Mouse (Mus musculus) intestine, embryonic 16.5 days (tissue): ENCODE data around the gene Mis12. TPM values are rescaled to one million over a fixed set of nuclear protein-coding genes. Genes with fewer than 3 reads are reported as not detected.

ENCODE experiments used
- ATAC-seq: fragments of 200-750 bp; cut with Nextera tagmentation; 2 replicates; pipeline ENCODE4 v1.8.0; 2017; ENCODE audit warnings: moderate TSS enrichment, moderate library complexity
- H3K27ac ChIP-seq: fragments of 300-500 bp; sonication (generic); 2 replicates; pipeline ENCODE4 v1.5.1; 2014; ENCODE audit warnings: mild to moderate bottlenecking, low read length
- H3K27me3 ChIP-seq: fragments of 300-500 bp; sonication (generic); replicated peaks from 2 replicates; pipeline ENCODE4 v1.6.1; 2014; ENCODE audit warnings: low read length, control low read depth, mixed read lengths; ENCODE audit not compliant: control insufficient read depth, insufficient read depth
- H3K36me3 ChIP-seq: fragments of 300-500 bp; sonication (generic); 2 replicates; pipeline ENCODE4 v1.6.1; 2014; ENCODE audit warnings: low read length, control low read depth; ENCODE audit not compliant: control insufficient read depth, insufficient read depth
- H3K4me1 ChIP-seq: fragments of 300-500 bp; sonication (generic); 2 replicates; pipeline ENCODE4 v1.6.1; 2014; ENCODE audit warnings: low read length, control low read depth, mixed read lengths; ENCODE audit not compliant: control insufficient read depth, insufficient read depth
- H3K4me2 ChIP-seq: fragments of 300-500 bp; sonication (generic); 2 replicates; pipeline ENCODE4 v1.6.1; 2014; ENCODE audit warnings: low read depth, low read length, control low read depth
- H3K4me3 ChIP-seq: fragments of 300-500 bp; sonication (generic); 2 replicates; pipeline ENCODE4 v1.5.1; 2014; ENCODE audit warnings: mild to moderate bottlenecking, low read length
- H3K9ac ChIP-seq: fragments of 300-500 bp; sonication (generic); 2 replicates; pipeline ENCODE4 v1.6.1; 2014; ENCODE audit warnings: low read depth, low read length
- H3K9me3 ChIP-seq: fragments of 300-500 bp; sonication (generic); 2 replicates; pipeline ENCODE4 v1.6.1; 2016; ENCODE audit warnings: low read length, control low read depth; ENCODE audit not compliant: control insufficient read depth
- WGBS: fragments of 180-500 bp; shearing (Covaris S2); extraction: QIAGEN DNeasy Blood & Tissue Kit; methylation state at CpG from one replicate; pipeline ENCODE4 v1.1.7; 2014; 5-methylcytosine and 5-hydroxymethylcytosine counted together
- polyA plus RNA-seq: library from polyadenylated mRNA; unstranded; fragments of >200 nt; fragmentation: Nextera tagmentation; extraction: Ambion mirVana; gene quantifications from 2 replicates; pipeline ENCODE4 v1.2.1, GENCODE M21; 2015

The Mis12 gene
- 27.9 and 35.2 TPM in 2 replicates for polyA plus RNA-seq

- no peaks in the 10 kb centered on the region for H3K9me3 ChIP-seq
- H3K27ac ChIP-seq = peak within 1 kb of the TSS; percentile 92
- WGBS = under 1% methylated on average over 71 of the region's 71 CpGs
- peak within 1 kb of the TSS; percentile 85 for H3K4me2 ChIP-seq
- peak within 1 kb of the TSS; percentile 85 for H3K4me3 ChIP-seq
- peak within 1 kb of the TSS; percentile 93 for H3K9ac ChIP-seq
- no peaks in the 10 kb centered on the region for H3K27me3 ChIP-seq
- ATAC-seq = peak; percentile 99
- no peaks in the 10 kb centered on the region for H3K36me3 ChIP-seq
- peaks cover 9% of the 10 kb centered on the region for H3K4me1 ChIP-seq
Measured at GRCm38 (mm10) chr11:71019201-71020068, at the start of gene Mis12, which contains the start of gene Derl2. TSS of gene Mis12 (plus strand) at chr11:71019611. TSS of gene Derl2 (minus strand) at chr11:71019841.

DNA sequence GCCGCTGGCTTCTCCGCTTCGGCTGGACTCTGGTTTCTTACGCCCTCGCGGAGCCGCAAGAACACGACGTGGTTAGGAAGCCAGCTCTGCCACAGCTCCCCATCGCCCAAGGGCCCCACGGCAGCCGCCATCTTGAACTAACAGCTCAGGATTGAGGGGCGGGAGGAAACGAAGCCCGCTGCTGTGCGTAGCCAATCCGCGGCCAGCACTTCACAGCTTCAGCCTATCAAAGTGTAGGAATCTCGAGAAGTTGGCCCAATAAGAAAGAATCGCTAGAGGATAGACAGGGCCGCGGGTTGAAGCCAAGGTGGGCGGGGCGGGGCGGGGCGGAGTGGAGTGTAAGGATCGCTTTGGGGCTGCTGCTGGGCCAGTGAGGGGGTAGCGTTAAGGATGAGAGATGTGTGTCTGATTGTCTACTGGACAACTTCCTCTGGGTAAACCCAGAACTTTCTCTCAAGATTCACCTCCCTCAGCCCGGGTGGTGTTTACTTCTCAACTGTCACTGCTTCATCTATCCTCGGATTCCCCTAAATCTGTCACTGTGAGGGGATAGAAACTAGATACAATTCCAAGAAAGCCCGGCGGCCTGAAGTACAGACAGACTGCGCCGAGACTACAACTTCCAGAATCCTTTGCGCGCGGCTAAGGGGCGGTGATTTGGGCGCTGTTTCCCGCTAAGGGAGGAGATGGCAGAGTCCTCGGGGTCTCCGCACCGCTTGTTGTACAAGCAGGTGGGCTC is 49.4 kb upstream of the Mis12 start, which contains the start of the genes Nup88 and Rpain:
TSS of gene Nup88 (minus strand) at position 153 of the 739 bp plus-strand sequence.
TSS of gene Rpain (plus strand) at position 393 of the 739 bp plus-strand sequence.
- Histone ChIP-seq H3K4me2 (peak within 1 kb of the TSS; percentile 91), H3K4me3 (peak within 1 kb of the TSS; percentile 92), H3K27me3 (no peaks in the 10 kb centered on the region), H3K27ac (peak within 1 kb of the TSS; percentile 94), H3K9me3 (no peaks in the 10 kb centered on the region), H3K9ac (peak within 1 kb of the TSS; percentile 95), H3K36me3 (0 out of 2 replicates have a peak, but pooled peaks cover 4% of the 10 kb centered on the region), H3K4me1 (peaks cover 4% of the 10 kb centered on the region)
- ATAC-seq = peak; percentile 98
- WGBS = under 1% methylated on average over 43 of the region's 43 CpGs

DNA sequence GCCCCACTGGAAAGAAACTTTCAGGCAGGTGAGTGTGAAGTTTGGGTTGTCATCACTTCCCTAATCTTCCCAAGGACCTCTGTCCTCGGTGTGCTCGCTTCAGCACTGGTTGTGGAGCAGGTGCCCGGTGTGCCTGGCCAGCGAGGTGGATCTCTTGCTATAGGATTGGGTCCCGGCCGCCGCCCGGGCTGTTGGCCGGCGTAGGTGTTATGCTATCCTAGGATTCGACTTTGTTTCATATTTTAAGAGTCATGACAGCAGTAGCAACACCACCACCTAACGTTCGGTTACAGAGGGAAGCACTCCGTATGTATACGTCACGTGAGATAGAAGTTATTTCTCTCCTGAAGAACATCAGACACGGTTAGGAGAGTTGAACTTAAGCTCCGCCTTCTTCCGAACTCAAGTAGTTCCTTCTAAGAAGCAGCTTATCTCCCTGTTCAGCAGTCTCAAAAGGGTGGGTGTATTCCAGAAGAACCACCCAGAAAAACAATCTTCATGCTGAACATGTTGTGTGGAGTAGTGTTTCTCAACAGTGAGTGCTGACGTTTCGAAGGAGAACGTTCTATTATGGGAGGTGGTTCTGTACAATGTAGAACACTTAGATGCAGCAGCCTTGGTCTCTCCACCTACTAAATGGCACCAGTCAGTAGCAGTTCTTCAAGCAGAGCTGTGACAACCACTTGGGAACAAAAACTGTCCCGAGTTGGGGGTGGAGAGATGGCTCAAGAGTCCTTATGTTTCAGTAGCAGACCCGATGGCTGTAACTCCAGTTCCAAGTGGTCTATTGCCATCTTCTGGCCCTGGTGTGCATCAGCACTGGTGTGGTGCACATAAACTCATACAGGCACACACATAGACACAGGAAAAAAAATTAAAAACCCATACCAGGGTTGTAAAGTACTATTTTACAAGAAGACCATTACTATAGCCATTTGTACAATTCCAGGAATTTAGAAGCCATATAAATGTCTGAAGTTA is 48.6 kb upstream of the Mis12 start:
- 17% methylated on average over 24 of the region's 24 CpGs for WGBS
- peak overlapping the region; percentile 91 for H3K4me2 ChIP-seq
- no peaks in the 10 kb centered on the region for H3K27me3 ChIP-seq
- peaks cover 4% of the 10 kb centered on the region for H3K4me1 ChIP-seq
- peak overlapping the region; percentile 94 for H3K27ac ChIP-seq
- H3K4me3 ChIP-seq = peak overlapping the region; percentile 92
- peak overlapping the region; percentile 74 for H3K9ac ChIP-seq
- ATAC-seq = peak; percentile 41
- no peaks in the 10 kb centered on the region for H3K9me3 ChIP-seq
- no peaks in the 10 kb centered on the region for H3K36me3 ChIP-seq

- Histone ChIP-seq H3K36me3 (peaks cover 9% of the 10 kb centered on the region), H3K4me3 (no peak overlapping the region)
- 73% methylated on average over 1 of the region's 1 CpGs for WGBS
Measured at GRCm38 (mm10) chr11:70972586-70972985, 46.8 kb upstream of the Mis12 start.

DNA sequence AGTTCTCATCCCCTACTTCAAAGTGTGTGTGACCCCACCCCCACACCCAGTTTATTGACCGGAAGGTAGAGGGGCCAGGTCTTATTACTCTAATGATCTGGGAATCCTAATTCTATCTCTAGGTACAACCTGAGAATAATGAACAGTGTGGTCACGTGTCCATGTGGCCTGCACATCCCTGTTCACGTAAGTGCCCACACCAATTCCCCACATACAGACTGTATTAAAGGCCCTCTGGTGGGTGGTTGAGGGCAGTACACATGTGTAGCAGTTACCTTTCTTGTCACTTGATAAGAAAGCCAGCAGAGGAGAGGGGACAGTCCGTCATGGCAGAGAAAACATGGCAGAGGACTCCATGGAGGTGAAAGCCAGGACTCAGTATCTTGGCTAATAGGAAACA is 45.5 kb upstream of the Mis12 start:
- H3K4me2 ChIP-seq = no peak overlapping the region
- H3K27ac ChIP-seq = no peak overlapping the region
- H3K9ac ChIP-seq = no peak overlapping the region
- WGBS = 72% methylated on average over 4 of the region's 4 CpGs
- H3K4me3 ChIP-seq = no peak overlapping the region
- peaks cover 9% of the 10 kb centered on the region for H3K36me3 ChIP-seq
- no peaks in the 10 kb centered on the region for H3K9me3 ChIP-seq
- H3K4me1 ChIP-seq = no peaks in the 10 kb centered on the region
- no peak for ATAC-seq
- H3K27me3 ChIP-seq = no peaks in the 10 kb centered on the region

More at GRCm38 (mm10) chr11:70972586-70972985, 46.8 kb upstream of the Mis12 start:
- Histone ChIP-seq H3K9me3 (no peaks in the 10 kb centered on the region), H3K4me2 (no peak overlapping the region), H3K27ac (no peak overlapping the region), H3K27me3 (no peaks in the 10 kb centered on the region), H3K9ac (no peak overlapping the region), H3K4me1 (peaks cover 4% of the 10 kb centered on the region)
- no peak for ATAC-seq

- no peak for ATAC-seq
- H3K4me3 ChIP-seq = no peak overlapping the region
- H3K27ac ChIP-seq = no peak overlapping the region
- H3K4me1 ChIP-seq = no peaks in the 10 kb centered on the region
- peaks cover 11% of the 10 kb centered on the region for H3K36me3 ChIP-seq
- no peak overlapping the region for H3K9ac ChIP-seq
- no peaks in the 10 kb centered on the region for H3K27me3 ChIP-seq
- 75% methylated on average over 2 of the region's 2 CpGs for WGBS
- H3K9me3 ChIP-seq = no peaks in the 10 kb centered on the region
- H3K4me2 ChIP-seq = no peak overlapping the region
Measured at GRCm38 (mm10) chr11:70975193-70975592, 44.2 kb upstream of the Mis12 start.

GRCm38 (mm10) chr11:70977293-70977692 is 42.1 kb upstream of the Mis12 start:
- H3K36me3 ChIP-seq = peaks cover 13% of the 10 kb centered on the region
- H3K4me3 ChIP-seq = no peak overlapping the region
- no peaks in the 10 kb centered on the region for H3K27me3 ChIP-seq
- no peak overlapping the region for H3K27ac ChIP-seq
- no peak overlapping the region for H3K4me2 ChIP-seq
- ATAC-seq = no peak
- H3K9ac ChIP-seq = no peak overlapping the region
- WGBS = 89% methylated on average over 6 of the region's 6 CpGs
- no peaks in the 10 kb centered on the region for H3K9me3 ChIP-seq
- peaks cover 11% of the 10 kb centered on the region; the same call in 1 of the 2 replicates for H3K4me1 ChIP-seq

DNA sequence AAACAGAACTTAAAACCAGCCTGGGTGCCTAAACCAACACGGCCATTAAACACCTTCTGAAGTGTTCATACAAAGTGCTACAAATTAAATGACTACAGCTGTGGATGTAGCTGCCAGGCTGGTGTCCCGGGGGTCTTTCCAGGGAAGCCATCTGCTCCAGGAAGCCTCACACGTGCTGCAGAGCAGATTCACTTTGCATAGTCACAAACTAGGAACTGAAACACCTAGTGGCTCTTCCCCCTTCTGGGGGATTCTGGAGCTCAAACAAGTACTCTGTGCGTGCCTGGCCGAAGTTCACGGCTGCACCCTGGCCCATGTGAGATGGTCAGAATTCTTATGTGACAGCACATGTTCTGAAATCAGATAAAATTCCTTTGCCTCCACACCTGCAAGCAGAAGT is 39.2 kb upstream of the Mis12 start:
- 87% methylated on average over 6 of the region's 6 CpGs for WGBS
- ATAC-seq = no peak

More for the DNA sequence above, 39.2 kb upstream of the Mis12 start:
- Histone ChIP-seq H3K9ac (no peak overlapping the region), H3K4me1 (peaks cover 11% of the 10 kb centered on the region; the same call in 1 of the 2 replicates), H3K36me3 (peaks cover 13% of the 10 kb centered on the region), H3K4me3 (no peak overlapping the region), H3K9me3 (no peaks in the 10 kb centered on the region), H3K27me3 (no peaks in the 10 kb centered on the region), H3K4me2 (no peak overlapping the region), H3K27ac (no peak overlapping the region)
